Mouse (Mus musculus) liver, postnatal 0 days (tissue): ENCODE data around the gene Ktn1. TPM values are rescaled to one million over a fixed set of nuclear protein-coding genes. Genes with fewer than 3 reads are reported as not detected.
A peak's percentile ranks its signal among the peaks of the same experiment; 100 is the strongest.

ENCODE experiments used
- ATAC-seq: fragments of 200-750 bp; cut with Nextera tagmentation; 2 replicates; pipeline ENCODE4 v1.8.0; 2017; ENCODE audit warnings: mild to moderate bottlenecking, moderate library complexity
- DNase-seq: peaks from one replicate; pipeline ENCODE4 v3.0.0-alpha.2; 2016
- H3K27ac ChIP-seq: fragments of 300-500 bp; sonication (generic); 2 replicates; pipeline ENCODE4 v1.5.1; 2014; ENCODE audit warnings: antibody characterized with exemption, moderate library complexity, mild to moderate bottlenecking, low read depth
- H3K27me3 ChIP-seq: fragments of 300-500 bp; sonication (generic); 2 replicates; pipeline ENCODE4 v1.6.1; 2014; ENCODE audit warnings: low read length, control low read depth, mixed read lengths; ENCODE audit not compliant: insufficient read depth
- H3K36me3 ChIP-seq: fragments of 300-500 bp; sonication (generic); replicated peaks from 2 replicates; pipeline ENCODE4 v1.6.1; 2014; ENCODE audit warnings: mild to moderate bottlenecking, control low read depth, low read length, moderate library complexity, mixed read lengths; ENCODE audit not compliant: insufficient read depth
- H3K4me1 ChIP-seq: fragments of 300-500 bp; sonication (generic); 2 replicates; pipeline ENCODE4 v1.6.1; 2014; ENCODE audit warnings: antibody characterized with exemption, mild to moderate bottlenecking, control low read depth; ENCODE audit not compliant: insufficient read depth
- H3K4me2 ChIP-seq: fragments of 300-500 bp; sonication (generic); 2 replicates; pipeline ENCODE4 v1.6.1; 2014; ENCODE audit warnings: low read depth, mild to moderate bottlenecking, low read length, moderate library complexity, mixed read lengths
- H3K4me3 ChIP-seq: fragments of 300-500 bp; sonication (generic); 2 replicates; pipeline ENCODE4 v1.5.1; 2014; ENCODE audit warnings: low read depth, low read length
- H3K9ac ChIP-seq: fragments of 300-500 bp; sonication (generic); replicated peaks from 2 replicates; pipeline ENCODE4 v1.6.1; 2014; ENCODE audit warnings: mild to moderate bottlenecking, moderate library complexity
- H3K9me3 ChIP-seq: fragments of 300-500 bp; sonication (generic); 2 replicates; pipeline ENCODE4 v1.6.1; 2016; ENCODE audit warnings: mild to moderate bottlenecking, control low read depth, low read length, mixed read lengths
- CTCF ChIP-seq: sonication (generic); IDR thresholded peaks from 2 replicates; pipeline ENCODE4 v1.5.1; 2016; ENCODE audit warnings: antibody characterized with exemption, low read depth
- EP300 ChIP-seq: IDR thresholded peaks from 2 replicates; pipeline ENCODE4 v1.6.1; 2016; ENCODE audit warnings: antibody characterized with exemption, low read depth, mild to moderate bottlenecking
- WGBS: fragments of 180-500 bp; shearing (Covaris S2); extraction: QIAGEN DNeasy Blood & Tissue Kit; methylation state at CpG from one replicate; pipeline ENCODE4 v1.1.7; 2014; ENCODE audit not compliant: insufficient replicate concordance; 5-methylcytosine and 5-hydroxymethylcytosine counted together
- polyA plus RNA-seq: library from polyadenylated mRNA; unstranded; fragments of >200 nt; fragmentation: Nextera tagmentation; extraction: Ambion mirVana; gene quantifications from 2 replicates; pipeline ENCODE4 v1.2.1, GENCODE M21; 2015

Ktn1 gene
- polyA plus RNA-seq, 1 experiment from 2014 or later = 16.7 TPM

- 0 out of 2 replicates have a peak, but pooled peaks have one; percentile 33 for ATAC-seq
- no peaks in the 10 kb centered on the region for H3K27me3 ChIP-seq
- no peaks in the 10 kb centered on the region for H3K4me1 ChIP-seq
- H3K9ac ChIP-seq = no peak overlapping the region
- H3K27ac ChIP-seq = no peak overlapping the region
- no peaks in the 10 kb centered on the region for H3K9me3 ChIP-seq
- no peak for TF ChIP-seq CTCF
- peak; percentile 63 for TF ChIP-seq EP300
- no peak for DNase-seq
- H3K4me3 ChIP-seq = no peak overlapping the region
- H3K4me2 ChIP-seq = no peak overlapping the region
- 69% methylated on average over 4 of the region's 4 CpGs for WGBS
- peaks cover 23% of the 10 kb centered on the region for H3K36me3 ChIP-seq
Measured at GRCm38 (mm10) chr14:47720023-47720422, 71.8 kb downstream of the Ktn1 start.

DNA sequence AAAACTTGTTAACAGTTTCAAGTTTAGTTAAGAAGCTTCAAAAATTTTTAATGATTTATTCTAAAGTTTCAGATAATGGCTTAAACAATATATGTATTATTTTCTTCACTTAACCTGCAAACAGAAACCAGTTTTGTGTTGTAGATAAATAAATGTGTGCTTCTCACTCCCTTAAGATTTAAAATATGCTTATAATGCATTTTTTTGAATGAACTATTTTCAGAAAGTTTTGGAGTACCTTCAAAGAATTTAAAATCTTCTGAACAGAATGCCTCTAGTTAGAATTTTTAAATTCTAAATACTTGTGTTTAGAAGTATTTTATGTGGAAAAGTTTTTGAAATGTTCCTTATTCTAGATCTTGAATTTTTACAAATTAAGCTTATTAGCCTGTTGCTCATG, 74.8 kb downstream of the Ktn1 start:
- ATAC-seq = no peak
- TF ChIP-seq EP300 (no peak), CTCF (no peak)
- H3K27me3 ChIP-seq = no peaks in the 10 kb centered on the region
- no peak for DNase-seq
- no peak overlapping the region for H3K4me2 ChIP-seq
- no peaks in the 10 kb centered on the region for H3K9me3 ChIP-seq
- H3K36me3 ChIP-seq = peaks cover 39% of the 10 kb centered on the region
- H3K27ac ChIP-seq = no peak overlapping the region
- H3K4me3 ChIP-seq = no peak overlapping the region
- no peak overlapping the region for H3K9ac ChIP-seq
- no peaks in the 10 kb centered on the region for H3K4me1 ChIP-seq

- DNase-seq = no peak
- Histone ChIP-seq H3K4me2 (no peak overlapping the region), H3K4me1 (no peaks in the 10 kb centered on the region), H3K27ac (no peak overlapping the region), H3K4me3 (no peak overlapping the region), H3K27me3 (no peaks in the 10 kb centered on the region), H3K36me3 (peaks cover 64% of the 10 kb centered on the region), H3K9ac (no peak overlapping the region), H3K9me3 (no peaks in the 10 kb centered on the region)
- ATAC-seq = no peak
- WGBS = 90% methylated on average over 1 of the region's 1 CpGs
- TF ChIP-seq CTCF = no peak
- no peak for TF ChIP-seq EP300
Measured at GRCm38 (mm10) chr14:47728594-47728993, 80.3 kb downstream of the Ktn1 start.

- H3K4me3 ChIP-seq = no peak overlapping the region
- no peak overlapping the region for H3K9ac ChIP-seq
- WGBS = 76% methylated on average over 12 of the region's 12 CpGs
- no peaks in the 10 kb centered on the region for H3K27me3 ChIP-seq
- no peak overlapping the region for H3K4me2 ChIP-seq
- TF ChIP-seq EP300 = no peak
- TF ChIP-seq CTCF = no peak
- H3K27ac ChIP-seq = no peak overlapping the region
- no peaks in the 10 kb centered on the region for H3K9me3 ChIP-seq
- peaks cover 44% of the 10 kb centered on the region for H3K36me3 ChIP-seq
- ATAC-seq = no peak
- no peak for DNase-seq
- no peaks in the 10 kb centered on the region for H3K4me1 ChIP-seq
Measured at GRCm38 (mm10) chr14:47735354-47735753, 87.1 kb downstream of the Ktn1 start.

GRCm38 (mm10) chr14:47736471-47736870, 88.2 kb downstream of the Ktn1 start:
- Histone ChIP-seq H3K9me3 (no peaks in the 10 kb centered on the region), H3K4me1 (no peaks in the 10 kb centered on the region), H3K36me3 (peaks cover 38% of the 10 kb centered on the region), H3K4me3 (no peak overlapping the region), H3K27ac (no peak overlapping the region), H3K27me3 (no peaks in the 10 kb centered on the region), H3K9ac (no peak overlapping the region), H3K4me2 (no peak overlapping the region)
- WGBS = 91% methylated on average over 8 of the region's 8 CpGs
- DNase-seq = no peak
- TF ChIP-seq EP300 = no peak
- TF ChIP-seq CTCF = no peak
- ATAC-seq = no peak

- TF ChIP-seq EP300 = no peak
- TF ChIP-seq CTCF = no peak
- Histone ChIP-seq H3K9ac (no peak overlapping the region), H3K4me2 (no peak overlapping the region), H3K27ac (no peak overlapping the region), H3K36me3 (peaks cover 22% of the 10 kb centered on the region), H3K4me3 (no peak overlapping the region), H3K9me3 (no peaks in the 10 kb centered on the region), H3K27me3 (no peaks in the 10 kb centered on the region), H3K4me1 (no peaks in the 10 kb centered on the region)
- DNase-seq (no peak), ATAC-seq (no peak)
- WGBS = 45% methylated on average over 5 of the region's 5 CpGs
Measured at GRCm38 (mm10) chr14:47740316-47740996, 92.2 kb downstream of the Ktn1 start.

DNA sequence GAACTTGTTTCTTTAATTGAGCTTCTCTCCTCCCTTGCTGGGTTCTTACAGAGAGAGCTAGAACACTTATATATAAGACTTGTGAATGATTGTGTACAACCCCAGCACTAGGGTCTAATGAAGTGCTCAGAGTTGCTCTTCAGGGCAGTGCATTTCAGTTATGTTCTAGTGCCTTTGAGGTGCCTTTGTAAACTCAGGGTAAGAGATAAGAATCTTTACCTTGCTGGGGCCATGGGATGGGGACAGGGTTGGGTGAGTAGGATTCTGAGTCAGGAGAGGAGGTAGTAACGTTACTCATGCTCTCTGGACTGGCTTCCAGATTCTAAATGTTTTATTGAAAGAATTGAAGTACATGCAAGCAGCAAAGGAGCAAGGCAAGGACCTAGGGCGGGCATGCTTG, 92.8 kb downstream of the Ktn1 start:
- no peaks in the 10 kb centered on the region for H3K4me1 ChIP-seq
- ATAC-seq = no peak
- no peak for TF ChIP-seq CTCF
- TF ChIP-seq EP300 = no peak
- 72% methylated on average over 2 of the region's 2 CpGs for WGBS
- no peak for DNase-seq
- H3K27ac ChIP-seq = no peak overlapping the region
- no peak overlapping the region for H3K4me3 ChIP-seq
- H3K9me3 ChIP-seq = no peaks in the 10 kb centered on the region
- H3K27me3 ChIP-seq = no peaks in the 10 kb centered on the region
- H3K9ac ChIP-seq = no peak overlapping the region
- H3K4me2 ChIP-seq = no peak overlapping the region
- peaks cover 17% of the 10 kb centered on the region for H3K36me3 ChIP-seq
